Mouse (Mus musculus) testis, adult 2 months (tissue): ENCODE measurements around the gene Lpar3.

Source experiments
- CTCF ChIP-seq: fragments of 200-500 bp; IDR thresholded peaks from 2 replicates; pipeline ENCODE4 v1.5.1; 2012; ENCODE audit warnings: low read depth, mild to moderate bottlenecking, inconsistent platforms, low read length, moderate library complexity; ENCODE audit not compliant: control insufficient read depth, insufficient read depth, insufficient replicate concordance
- POLR2A ChIP-seq: fragments of 200-500 bp; IDR thresholded peaks from 2 replicates; pipeline ENCODE4 v1.6.1; 2012; ENCODE audit warnings: low read depth, mild to moderate bottlenecking, inconsistent platforms, low read length, moderate library complexity; ENCODE audit not compliant: control insufficient read depth

- TF ChIP-seq CTCF (no peak), POLR2A (no peak)
Observed at GRCm38 (mm10) chr3:146246557-146246956, 25.8 kb downstream of the Lpar3 start.
